In the genomic region with DNA sequence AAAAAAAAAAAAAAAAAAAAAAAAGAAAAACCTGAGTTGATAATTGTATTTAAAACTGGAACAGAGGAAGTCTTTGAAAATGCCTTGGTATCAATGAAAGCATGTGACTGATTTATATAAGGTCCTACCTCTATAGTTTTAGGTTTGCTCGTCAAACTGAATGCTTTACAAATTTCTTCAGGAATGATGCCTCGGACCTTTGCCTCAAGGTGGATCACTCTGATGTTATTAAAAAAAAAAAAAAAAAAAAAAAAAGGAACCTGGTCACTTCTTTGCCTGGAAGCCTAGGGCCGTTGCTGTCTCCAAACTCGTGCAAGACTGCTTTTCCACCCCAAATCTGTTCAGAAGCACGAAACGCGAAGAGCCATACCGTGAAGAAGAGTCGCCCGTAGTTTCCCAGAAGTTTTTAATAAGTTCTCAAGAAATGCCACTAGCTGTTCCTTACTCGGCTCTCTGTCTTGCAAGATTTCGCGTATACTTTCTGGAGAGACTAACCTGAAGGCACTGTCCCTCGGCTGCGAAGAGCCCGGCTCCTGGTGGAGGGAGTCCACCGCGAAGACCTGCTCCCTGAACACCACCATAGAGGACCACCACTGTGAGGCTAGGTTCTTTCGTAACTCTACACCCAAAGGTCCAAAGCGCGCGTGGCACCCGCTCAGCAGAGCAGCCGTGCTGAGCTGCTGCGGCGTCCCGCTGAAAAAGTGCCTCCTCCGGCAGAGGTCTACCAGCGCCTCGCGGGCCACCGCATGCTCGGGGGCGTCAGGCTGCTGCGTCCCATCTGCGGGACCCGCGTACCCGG, we compare ENCODE assay signal across 8 mouse cellular contexts. TPM values are rescaled to one million over a fixed set of nuclear protein-coding genes. Genes with fewer than 3 reads are reported as not detected.
DNase-seq lines count a peak whose midpoint lies in the region; ATAC-seq and TF ChIP-seq lines count a peak whose summit lies in the region.

No protein-coding gene starts in this region.

- 0 out of 2 replicates have a peak, but pooled peaks have one; percentile 19 for TF ChIP-seq POLR2A in heart, adult 2 months (IDR thresholded peaks at IDR 0.05; ENCODE audit: insufficient read depth, low read depth, low read length)

- peak overlapping the region; percentile 63 for H3K4me3 ChIP-seq in heart, adult 2 months
- H3K4me3 ChIP-seq in embryonic facial prominence, embryonic 15.5 days (replicated peaks), result peak overlapping the region; percentile 84
- H3K4me3 ChIP-seq in limb, embryonic 15.5 days, result peak overlapping the region; percentile 85
- H3K4me3 ChIP-seq in stomach, embryonic 16.5 days (replicated peaks; ENCODE audit: low read length), result peak overlapping the region; percentile 73

- ATAC-seq in CD4-positive, CD25-positive, alpha-beta regulatory T cell, adult 4 months, result peak; percentile 30
- ATAC-seq in embryonic facial prominence, embryonic 15.5 days (ENCODE audit: insufficient number of reproducible peaks, low FRiP score, low TSS enrichment, low read depth), result peak; percentile 77; the same call in 1 of the 2 replicates
- ATAC-seq in limb, embryonic 15.5 days (ENCODE audit: insufficient number of reproducible peaks, low FRiP score, low TSS enrichment, low read depth), result peak; percentile 79
- ATAC-seq in stomach, embryonic 16.5 days (ENCODE audit: insufficient read depth, low FRiP score), result peak; percentile 78; the same call in 1 of the 2 replicates

- peak overlapping the region; percentile 69 for H3K4me2 ChIP-seq in embryonic facial prominence, embryonic 15.5 days (replicated peaks)
- peak overlapping the region; percentile 60 for H3K4me2 ChIP-seq in limb, embryonic 15.5 days
- peak overlapping the region; percentile 69 for H3K4me2 ChIP-seq in stomach, embryonic 16.5 days (ENCODE audit: low read depth, low read length)

- H3K79me2 ChIP-seq in heart, adult 2 months (replicated peaks; ENCODE audit: control insufficient read depth, insufficient read depth, low read length), result no peaks in the 10 kb centered on the region

- TF ChIP-seq CTCF in heart, adult 2 months (IDR thresholded peaks at IDR 0.05), result peak; percentile 9

- peaks cover 38% of the 10 kb centered on the region for H3K36me3 ChIP-seq in heart, adult 2 months (ENCODE audit: control insufficient read depth, insufficient read depth, low read length)
- peaks cover 55% of the 10 kb centered on the region for H3K36me3 ChIP-seq in embryonic facial prominence, embryonic 15.5 days
- peaks cover 47% of the 10 kb centered on the region for H3K36me3 ChIP-seq in limb, embryonic 15.5 days
- peaks cover 12% of the 10 kb centered on the region for H3K36me3 ChIP-seq in stomach, embryonic 16.5 days (ENCODE audit: control insufficient read depth, insufficient read depth, low read length)

- DNase-seq in heart, adult 2 months, result no peak
- DNase-seq in heart, adult 8-10 months (ENCODE audit: low spot score), result no peak
- no peak for DNase-seq in frontal cortex, postnatal 25 days (ENCODE audit: low spot score in 2 of 2)
- DNase-seq in thymus, postnatal 14 days, result no peak

- peaks cover 4% of the 10 kb centered on the region for H3K4me1 ChIP-seq in heart, adult 2 months (ENCODE audit: control insufficient read depth, insufficient read depth, low read length)
- peaks cover 11% of the 10 kb centered on the region; the same call in 1 of the 2 replicates for H3K4me1 ChIP-seq in embryonic facial prominence, embryonic 15.5 days
- peaks cover 10% of the 10 kb centered on the region for H3K4me1 ChIP-seq in limb, embryonic 15.5 days
- peaks cover 10% of the 10 kb centered on the region for H3K4me1 ChIP-seq in stomach, embryonic 16.5 days (ENCODE audit: control insufficient read depth, insufficient read depth, low read length)

- TF ChIP-seq EP300 in heart, adult 2 months (IDR thresholded peaks at IDR 0.05; ENCODE audit: insufficient read depth, low read depth, low read length), result no peak

- H3K9me3 ChIP-seq in embryonic facial prominence, embryonic 15.5 days (replicated peaks), result no peaks in the 10 kb centered on the region
- no peaks in the 10 kb centered on the region for H3K9me3 ChIP-seq in limb, embryonic 15.5 days
- H3K9me3 ChIP-seq in stomach, embryonic 16.5 days (replicated peaks; ENCODE audit: control insufficient read depth, low read length), result no peaks in the 10 kb centered on the region

- peak overlapping the region; percentile 95 for H3K9ac ChIP-seq in heart, adult 2 months (ENCODE audit: low read depth, low read length)
- H3K9ac ChIP-seq in embryonic facial prominence, embryonic 15.5 days, result peak overlapping the region; percentile 85
- H3K9ac ChIP-seq in limb, embryonic 15.5 days, result peak overlapping the region; percentile 84
- peak overlapping the region; percentile 91 for H3K9ac ChIP-seq in stomach, embryonic 16.5 days (ENCODE audit: low read length)

- H3K27me3 ChIP-seq in heart, adult 2 months (ENCODE audit: control insufficient read depth, insufficient read depth, low read length), result no peaks in the 10 kb centered on the region
- no peaks in the 10 kb centered on the region for H3K27me3 ChIP-seq in embryonic facial prominence, embryonic 15.5 days
- no peaks in the 10 kb centered on the region for H3K27me3 ChIP-seq in limb, embryonic 15.5 days
- H3K27me3 ChIP-seq in stomach, embryonic 16.5 days (ENCODE audit: control insufficient read depth, insufficient read depth, low read length), result no peaks in the 10 kb centered on the region

- intact Hi-C loops in heart, adult 2 months (cut with DNase I), result loop anchor here (1.0 kb wide), 1 partner anchor 10 kb away; no protein-coding TSS in a partner anchor

- H3K27ac ChIP-seq in heart, adult 2 months, result peak overlapping the region; percentile 83
- peak overlapping the region; percentile 99 for H3K27ac ChIP-seq in embryonic facial prominence, embryonic 15.5 days (replicated peaks)
- H3K27ac ChIP-seq in limb, embryonic 15.5 days, result peak overlapping the region; percentile 99
- H3K27ac ChIP-seq in stomach, embryonic 16.5 days (ENCODE audit: low read length), result peak overlapping the region; percentile 96

- WGBS in heart, adult 2 months, result 2% methylated on average over 39 of the region's 39 CpGs
- WGBS in embryonic facial prominence, embryonic 15.5 days, result under 1% methylated on average over 39 of the region's 39 CpGs
- 1% methylated on average over 39 of the region's 39 CpGs for WGBS in limb, embryonic 15.5 days
- WGBS in stomach, embryonic 16.5 days, result 1% methylated on average over 39 of the region's 39 CpGs

RNA-seq across cellular contexts. Expression of a gene that starts 0.5 kb away (rescaled TPM):
- 1 to 10 TPM; 3.7 to 4.2 TPM for total RNA-seq in heart, adult 2 months (2021)
- 2.7 and 3.8 TPM in 2 replicates for polyA plus RNA-seq in heart, adult 2 months (2012; rRNA removed)
- total RNA-seq in heart, adult 8-10 months (2022), result 1 to 10 TPM; 4.2 to 4.9 (median 4.6) TPM
- polyA plus RNA-seq in CD4-positive, CD25-positive, alpha-beta regulatory T cell, adult 4 months (2017; shearing (Covaris generic)), result 10 to 100 TPM; 15.0 to 15.3 TPM
- 12.7 and 13.8 TPM in 2 replicates for polyA plus RNA-seq in embryonic facial prominence, embryonic 15.5 days (2015; fragmentation: Nextera tagmentation; extraction: Ambion mirVana)
- polyA plus RNA-seq in limb, embryonic 15.5 days (2015; fragmentation: Nextera tagmentation; extraction: Ambion mirVana), result 9.8 and 13.3 TPM in 2 replicates
- polyA plus RNA-seq in stomach, embryonic 16.5 days (2015; fragmentation: Nextera tagmentation; extraction: Ambion mirVana), result 10.5 and 11.7 TPM in 2 replicates

RNA-seq across cellular contexts. Expression of a gene that starts 10.2 kb away (rescaled TPM):
- 100 to 1,000 TPM; 328 to 354 TPM for total RNA-seq in heart, adult 2 months (2021)
- 202 and 306 TPM in 2 replicates for polyA plus RNA-seq in heart, adult 2 months (2012; rRNA removed)
- total RNA-seq in heart, adult 8-10 months (2022), result 100 to 1,000 TPM; 247 to 395 (median 323) TPM
- 100 to 1,000 TPM; 471 to 562 TPM for polyA plus RNA-seq in CD4-positive, CD25-positive, alpha-beta regulatory T cell, adult 4 months (2017; shearing (Covaris generic))
- 297 and 314 TPM in 2 replicates for polyA plus RNA-seq in embryonic facial prominence, embryonic 15.5 days (2015; fragmentation: Nextera tagmentation; extraction: Ambion mirVana)
- polyA plus RNA-seq in limb, embryonic 15.5 days (2015; fragmentation: Nextera tagmentation; extraction: Ambion mirVana), result 284 and 288 TPM in 2 replicates
- polyA plus RNA-seq in stomach, embryonic 16.5 days (2015; fragmentation: Nextera tagmentation; extraction: Ambion mirVana), result 304 and 316 TPM in 2 replicates

RNA-seq across cellular contexts. Expression of a gene that starts 10.3 kb away (rescaled TPM):
- 1 to 10 TPM; 4.9 to 6.0 TPM for total RNA-seq in heart, adult 2 months (2021)
- polyA plus RNA-seq in heart, adult 2 months (2012; rRNA removed), result 2.7 and 5.3 TPM in 2 replicates
- 1 to 10 TPM; 3.3 to 6.1 (median 5.3) TPM for total RNA-seq in heart, adult 8-10 months (2022)
- 10 to 100 TPM; 36.7 to 48.9 TPM for polyA plus RNA-seq in CD4-positive, CD25-positive, alpha-beta regulatory T cell, adult 4 months (2017; shearing (Covaris generic))
- 23.1 and 23.6 TPM in 2 replicates for polyA plus RNA-seq in embryonic facial prominence, embryonic 15.5 days (2015; fragmentation: Nextera tagmentation; extraction: Ambion mirVana)
- 21.9 and 22.5 TPM in 2 replicates for polyA plus RNA-seq in limb, embryonic 15.5 days (2015; fragmentation: Nextera tagmentation; extraction: Ambion mirVana)
- polyA plus RNA-seq in stomach, embryonic 16.5 days (2015; fragmentation: Nextera tagmentation; extraction: Ambion mirVana), result 18.8 and 20.4 TPM in 2 replicates

RNA-seq across cellular contexts. Expression of a gene that starts 27.8 kb away (rescaled TPM):
- 1 to 10 TPM in 1 of 2 experiments, under 1 TPM in 1; 0.93 to 1.4 TPM for total RNA-seq in heart, adult 2 months (2021)
- polyA plus RNA-seq in heart, adult 2 months (2012; rRNA removed), result 0.29 and 0.56 TPM in 2 replicates
- 1 to 10 TPM in 1 of 4 experiments, under 1 TPM in 3; 0.22 to 1.5 (median 0.74) TPM for total RNA-seq in heart, adult 8-10 months (2022)
- 10 to 100 TPM in 1 of 2 experiments, 1 to 10 TPM in 1; 9.7 to 14.3 TPM for polyA plus RNA-seq in CD4-positive, CD25-positive, alpha-beta regulatory T cell, adult 4 months (2017; shearing (Covaris generic))
- polyA plus RNA-seq in embryonic facial prominence, embryonic 15.5 days (2015; fragmentation: Nextera tagmentation; extraction: Ambion mirVana), result 2.6 and 3.0 TPM in 2 replicates
- 2.3 and 2.9 TPM in 2 replicates for polyA plus RNA-seq in limb, embryonic 15.5 days (2015; fragmentation: Nextera tagmentation; extraction: Ambion mirVana)
- 3.1 TPM in 2 replicates for polyA plus RNA-seq in stomach, embryonic 16.5 days (2015; fragmentation: Nextera tagmentation; extraction: Ambion mirVana)

RNA-seq across cellular contexts. Expression of a gene that starts 28.4 kb away (rescaled TPM):
- total RNA-seq in heart, adult 2 months (2021), result 100 to 1,000 TPM; 114 to 123 TPM
- polyA plus RNA-seq in heart, adult 2 months (2012; rRNA removed), result 78.3 and 130 TPM in 2 replicates
- total RNA-seq in heart, adult 8-10 months (2022), result 100 to 1,000 TPM in 3 of 4 experiments, 10 to 100 TPM in 1; 97.3 to 119 (median 109) TPM
- polyA plus RNA-seq in CD4-positive, CD25-positive, alpha-beta regulatory T cell, adult 4 months (2017; shearing (Covaris generic)), result 100 to 1,000 TPM; 116 to 166 TPM
- polyA plus RNA-seq in embryonic facial prominence, embryonic 15.5 days (2015; fragmentation: Nextera tagmentation; extraction: Ambion mirVana), result 43.6 and 43.7 TPM in 2 replicates
- 44.2 and 54.6 TPM in 2 replicates for polyA plus RNA-seq in limb, embryonic 15.5 days (2015; fragmentation: Nextera tagmentation; extraction: Ambion mirVana)
- polyA plus RNA-seq in stomach, embryonic 16.5 days (2015; fragmentation: Nextera tagmentation; extraction: Ambion mirVana), result 51.7 and 55.0 TPM in 2 replicates
